Mouse (Mus musculus): ENCODE results near the gene Clec4d.

GRCm38 (mm10) chr6:123288931-123289330 lies 27.0 kb downstream of the Clec4d start:
- TF ChIP-seq POLR2A (IDR thresholded peaks at IDR 0.05; ENCODE audit: borderline replicate concordance, extremely low read depth, low read depth, low read length) (no peak), CTCF (IDR thresholded peaks at IDR 0.05; ENCODE audit: insufficient read depth, low read length) (no peak)

All from lung, adult 2 months (tissue).